Mouse (Mus musculus): ENCODE results near the gene Sdf4. TPM values are rescaled to one million over a fixed set of nuclear protein-coding genes. Genes with fewer than 3 reads are reported as not detected.

The Sdf4 gene
- polyA plus RNA-seq (2015; fragmentation: Nextera tagmentation; extraction: Ambion mirVana): 187 and 194 TPM in 2 replicates

DNA sequence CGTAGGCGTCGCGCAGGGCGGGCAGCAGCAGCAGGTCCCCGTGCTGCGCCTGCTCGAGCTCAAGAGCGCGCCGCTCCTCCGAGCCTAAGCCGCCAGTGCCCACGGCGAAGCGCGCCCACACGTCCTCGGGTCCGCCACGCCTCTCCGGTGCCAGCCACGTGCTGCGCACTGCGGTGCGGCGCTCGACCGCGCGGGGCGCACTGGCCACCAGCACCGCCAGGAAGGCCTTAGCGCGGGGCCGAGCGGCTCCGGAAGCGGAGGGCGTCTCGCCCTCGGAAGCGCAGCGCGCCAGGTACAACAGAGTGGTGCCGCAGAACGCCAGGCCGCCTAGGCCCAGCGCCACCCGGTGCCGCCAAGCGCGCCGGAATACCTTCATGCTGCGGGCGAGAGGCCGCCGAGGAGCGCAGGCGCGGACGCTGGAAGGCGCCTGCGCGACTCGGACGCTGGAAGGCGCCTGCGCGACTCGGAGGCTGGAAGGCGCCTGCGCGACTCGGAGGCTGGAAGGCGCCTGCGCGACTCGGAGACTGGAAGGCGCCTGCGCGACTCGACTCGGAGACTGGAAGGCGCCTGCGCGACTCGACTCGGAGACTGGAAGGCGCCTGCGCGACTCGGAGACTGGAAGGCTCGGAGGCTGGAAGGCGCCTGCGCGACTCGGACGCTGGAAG lies at the start of gene Sdf4, which contains the start of gene B3galt6:
Gene Sdf4 (plus strand): TSS at position 632 of the 665 bp plus-strand sequence.
Gene B3galt6 (minus strand): TSS at position 409 of the 665 bp plus-strand sequence.
- peak; percentile 88 for DNase-seq (ENCODE audit: low spot score)

DNA sequence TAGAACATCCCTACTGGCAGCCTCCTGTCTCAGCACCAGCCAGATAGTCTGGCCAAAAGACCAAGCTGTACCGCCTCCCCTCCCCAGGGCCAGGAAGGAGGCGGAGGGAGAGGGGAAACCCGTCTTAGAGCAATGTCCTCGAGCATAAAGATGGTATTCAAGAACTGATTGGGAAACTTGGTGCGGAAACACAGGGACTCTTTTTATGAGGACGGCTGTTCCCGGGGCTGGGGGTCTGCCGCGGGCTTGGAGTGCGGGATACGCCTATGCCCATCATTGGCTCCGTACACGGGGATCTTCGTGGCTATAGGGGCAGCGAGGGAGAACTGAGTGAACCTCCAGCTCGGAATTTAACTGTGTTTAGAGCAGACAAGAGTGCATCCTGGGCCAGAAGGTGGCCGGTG lies 49.6 kb upstream of the Sdf4 start:
- DNase-seq (ENCODE audit: low spot score): peak; percentile 15

GRCm38 (mm10) chr4:155943534-155944249 lies 49.0 kb upstream of the Sdf4 start, which contains the start of gene Ube2j2:
Gene Ube2j2 (plus strand): TSS chr4:155943831.
- peak; percentile 93 for DNase-seq (ENCODE audit: low spot score)

- no peak for DNase-seq (ENCODE audit: low spot score)
These were observed 48.4 kb upstream of the Sdf4 start for GRCm38 (mm10) chr4:155944271-155944670.

- no peak for DNase-seq (ENCODE audit: low spot score)
These were observed 45.6 kb upstream of the Sdf4 start for GRCm38 (mm10) chr4:155947094-155947493.

GRCm38 (mm10) chr4:155955491-155955890 lies 37.2 kb upstream of the Sdf4 start:
- no peak for DNase-seq (ENCODE audit: low spot score)

- DNase-seq (ENCODE audit: low spot score): peak; percentile 84
These were observed 33.4 kb upstream of the Sdf4 start for GRCm38 (mm10) chr4:155959275-155959674.

DNA sequence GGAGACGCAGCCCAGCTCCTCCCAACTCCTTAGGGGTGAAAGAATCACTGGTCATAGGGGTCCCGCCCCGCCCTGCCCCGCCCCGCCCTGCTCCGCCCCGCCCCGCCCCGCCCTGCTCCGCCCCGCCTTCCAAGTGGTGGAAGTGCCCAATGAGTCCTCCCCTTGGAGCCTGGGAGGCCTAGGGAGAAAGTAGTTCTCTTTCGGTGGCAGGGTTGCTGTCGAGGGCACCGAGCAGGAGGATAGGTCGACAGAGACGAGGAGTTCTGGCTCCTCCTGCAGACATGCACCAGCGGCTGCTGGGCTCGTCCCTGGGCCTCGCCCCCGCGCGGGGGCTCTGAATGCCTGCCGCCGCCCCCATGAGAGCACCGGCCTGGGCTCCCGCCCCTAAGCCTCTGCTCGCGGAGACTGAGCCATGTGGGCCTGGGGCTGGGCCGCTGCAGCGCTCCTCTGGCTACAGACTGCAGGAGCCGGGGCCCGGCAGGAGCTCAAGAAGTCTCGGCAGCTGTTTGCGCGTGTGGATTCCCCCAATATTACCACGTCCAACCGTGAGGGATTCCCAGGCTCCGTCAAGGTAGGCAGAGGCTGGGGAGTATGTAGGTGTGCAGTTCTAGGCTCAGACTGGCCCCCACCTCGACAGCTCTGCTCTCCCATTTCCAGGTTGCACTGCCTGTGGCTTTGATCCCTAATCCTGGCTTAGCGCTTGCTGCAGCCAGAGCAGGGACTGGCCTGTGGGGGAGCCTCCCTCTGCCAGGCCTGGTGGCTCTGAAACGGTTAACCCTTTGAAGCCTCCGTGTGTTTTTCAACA lies 30.3 kb upstream of the Sdf4 start, which contains the start of gene C1qtnf12:
Gene C1qtnf12 (plus strand): TSS at position 152 of the 805 bp plus-strand sequence.
- peak; percentile 59 for DNase-seq (ENCODE audit: low spot score)

DNA sequence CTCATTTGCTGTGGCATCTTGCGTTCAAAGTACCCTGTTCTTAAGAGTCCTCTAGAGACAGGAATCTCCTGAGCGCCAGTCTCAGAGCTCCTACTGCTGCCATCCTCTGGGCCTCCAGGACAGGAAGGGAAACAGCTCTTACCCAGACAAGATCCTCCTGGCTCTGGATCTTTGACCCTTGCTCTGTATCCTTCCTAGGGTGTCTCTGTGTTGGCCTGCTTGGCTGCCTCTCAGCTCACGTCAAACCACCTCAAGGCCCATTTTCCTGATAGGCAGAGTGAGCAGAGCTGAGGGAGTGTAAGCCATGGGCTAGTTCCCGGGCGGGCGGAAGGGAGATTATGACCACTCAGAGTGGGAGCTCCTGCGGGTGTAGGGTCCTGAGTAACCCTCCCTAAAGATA lies 29.6 kb upstream of the Sdf4 start:
- no peak for DNase-seq (ENCODE audit: low spot score)

DNA sequence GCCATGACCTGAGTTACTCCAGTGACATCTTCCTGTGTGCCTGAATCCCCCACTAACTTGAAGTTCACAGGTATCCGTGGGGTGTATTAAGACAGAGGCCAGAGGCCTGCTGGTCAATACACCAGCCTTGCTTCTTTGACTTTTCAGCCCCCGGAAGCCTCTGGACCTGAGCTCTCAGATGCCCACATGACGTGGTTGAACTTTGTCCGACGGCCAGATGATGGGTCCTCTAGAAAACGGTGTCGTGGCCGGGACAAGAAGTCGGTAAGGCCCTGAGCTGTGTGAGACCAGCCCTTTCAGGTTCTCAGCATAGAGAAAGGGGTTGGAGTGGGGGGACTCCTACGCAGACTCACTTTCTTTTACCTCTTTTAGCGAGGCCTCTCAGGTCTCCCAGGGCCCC lies 28.3 kb upstream of the Sdf4 start:
- DNase-seq (ENCODE audit: low spot score): no peak

DNA sequence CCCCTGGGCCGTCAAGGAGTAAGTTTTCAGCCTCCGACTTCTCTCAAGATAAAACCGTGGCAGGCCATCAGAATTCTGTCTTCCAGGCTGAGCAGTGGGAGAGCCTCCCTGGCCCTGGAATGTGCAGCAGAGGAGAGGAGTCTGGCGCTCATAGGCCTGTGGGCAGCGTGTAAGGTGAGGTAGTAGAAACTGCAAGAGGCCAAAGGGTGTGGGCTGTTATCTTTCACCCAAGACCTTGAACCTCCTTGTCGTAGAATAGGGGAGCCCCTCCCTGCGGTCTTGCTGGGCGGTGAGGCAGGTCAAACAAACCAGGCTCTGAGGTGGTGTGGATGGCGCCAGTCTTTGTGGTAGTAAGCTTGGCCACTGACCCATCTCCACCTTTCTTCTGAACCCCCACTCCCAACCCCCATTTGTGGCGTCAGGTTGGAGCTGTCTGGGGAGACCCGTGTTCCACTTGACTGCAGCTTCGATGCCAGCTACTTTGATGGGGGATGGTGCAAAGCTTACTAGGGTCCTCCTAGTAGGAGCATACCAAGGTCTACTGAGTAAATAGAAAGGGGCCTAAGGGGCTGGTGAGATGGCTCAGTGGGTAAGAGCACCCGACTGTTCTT lies 23.5 kb upstream of the Sdf4 start:
- DNase-seq (ENCODE audit: low spot score): no peak

- no peak for DNase-seq (ENCODE audit: low spot score)
These were observed 22.4 kb upstream of the Sdf4 start for GRCm38 (mm10) chr4:155970286-155970685.

DNA sequence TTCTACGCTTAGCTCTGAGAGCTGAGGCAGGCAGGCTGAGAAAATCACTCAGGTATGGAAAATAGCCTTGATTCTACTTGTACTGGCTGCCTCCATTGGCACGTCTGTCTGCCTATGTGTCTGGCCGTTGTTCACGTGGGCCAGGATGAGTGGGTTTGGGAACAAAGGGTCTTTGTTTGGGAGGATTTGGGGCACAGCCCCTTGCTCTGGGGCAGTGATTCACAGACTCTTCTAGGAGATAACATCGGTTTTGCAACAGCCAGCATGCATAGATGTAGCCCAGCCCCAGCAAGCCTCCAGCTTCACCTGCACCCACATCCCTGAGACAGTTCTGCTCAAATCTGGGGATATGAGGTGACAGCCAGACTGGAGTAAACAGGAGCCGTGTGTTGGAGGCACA lies 20.0 kb upstream of the Sdf4 start:
- DNase-seq (ENCODE audit: low spot score): no peak

DNA sequence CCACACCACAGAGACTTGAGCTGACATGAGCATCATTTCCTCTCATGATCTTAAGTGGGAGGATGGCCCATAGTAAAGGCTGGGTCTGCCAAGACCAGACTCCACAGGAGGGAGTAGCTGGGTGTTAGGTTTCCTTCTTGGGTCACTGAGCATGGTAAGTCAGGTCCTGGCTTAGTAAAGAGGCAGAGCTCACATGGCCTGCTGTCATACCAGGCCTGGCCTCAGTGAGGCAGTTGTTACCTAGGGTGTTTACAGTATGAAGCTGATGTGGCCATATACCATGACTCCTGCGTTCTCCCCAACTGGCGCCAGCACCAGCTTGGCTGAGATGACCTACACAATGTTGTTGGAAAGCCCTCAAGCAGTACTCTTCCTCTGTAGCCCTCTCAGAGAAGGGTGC lies 19.4 kb upstream of the Sdf4 start:
- DNase-seq (ENCODE audit: low spot score): no peak

GRCm38 (mm10) chr4:155981436-155982082 lies 11.1 kb upstream of the Sdf4 start:
- DNase-seq (ENCODE audit: low spot score): no peak

DNA sequence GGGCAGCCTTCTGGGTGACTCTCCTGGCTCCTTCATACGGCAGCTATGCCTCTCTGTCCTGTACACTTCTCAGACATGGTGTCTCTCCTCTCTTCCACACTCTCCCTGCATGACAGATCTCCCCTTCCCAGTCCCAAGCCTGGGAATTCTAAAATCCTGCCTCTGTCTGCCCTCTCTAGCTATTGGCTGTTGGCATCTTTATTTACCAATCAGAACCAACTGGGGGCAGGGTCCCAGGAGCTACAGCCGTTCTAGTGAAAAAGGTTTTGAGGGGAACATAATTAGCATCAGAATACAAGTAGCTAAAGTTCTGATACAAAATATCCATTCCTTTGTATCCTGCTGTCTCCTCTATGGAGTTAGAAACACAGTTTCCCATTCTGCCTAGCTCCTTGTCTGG lies 8.9 kb upstream of the Sdf4 start:
- DNase-seq (ENCODE audit: low spot score): no peak

DNA sequence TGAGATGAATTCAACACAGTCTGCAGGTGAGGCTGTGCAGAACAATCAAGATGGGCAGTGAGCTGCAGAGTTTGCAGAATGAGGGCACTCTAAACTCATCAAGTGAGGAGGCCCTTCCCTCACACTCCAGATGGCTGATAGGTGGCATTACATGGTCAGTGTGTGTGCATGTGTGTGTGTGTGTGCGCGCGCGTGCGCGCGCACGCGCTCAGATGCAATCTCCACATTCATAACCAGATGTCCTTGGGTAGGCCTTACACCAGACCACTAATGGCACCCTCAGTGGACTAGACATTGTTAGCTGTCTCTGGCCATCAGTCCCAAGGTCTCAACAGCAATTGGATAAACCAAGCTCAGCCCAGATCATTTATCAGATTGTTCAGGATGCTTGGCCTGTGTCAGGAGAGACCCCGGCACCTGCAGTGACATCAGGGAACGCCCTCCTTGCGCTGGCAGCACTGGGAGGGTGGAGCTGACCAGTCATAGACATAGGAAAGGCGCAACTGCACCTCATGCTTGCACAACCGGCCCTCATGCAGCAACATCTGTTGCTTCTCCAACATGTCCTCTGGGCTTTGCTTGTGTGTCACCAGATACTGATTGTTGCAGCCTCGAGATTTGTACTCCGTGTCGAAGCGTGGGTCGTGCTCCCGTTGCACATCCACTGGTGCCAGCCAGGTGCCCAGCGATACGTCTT lies 1.3 kb upstream of the Sdf4 start:
- DNase-seq (ENCODE audit: low spot score): no peak

GRCm38 (mm10) chr4:155991908-155992230 lies 803 bp upstream of the Sdf4 start:
- no peak for DNase-seq (ENCODE audit: low spot score)

- peak; percentile 98 for DNase-seq (ENCODE audit: low spot score)
These were observed 355 bp downstream of the Sdf4 start for GRCm38 (mm10) chr4:155992906-155993547.

GRCm38 (mm10) chr4:155993606-155994005 lies 934 bp downstream of the Sdf4 start:
- DNase-seq (ENCODE audit: low spot score): no peak
